Mouse (Mus musculus) heart, adult 2 months (tissue): ENCODE data around the gene Dnajb13.

ENCODE experiments used
- CTCF ChIP-seq: fragments of 200-600 bp; IDR thresholded peaks from 2 replicates; pipeline ENCODE4 v1.8.1; 2022; ENCODE audit warnings: antibody characterized with exemption, mild to moderate bottlenecking, moderate library complexity
- POLR2A ChIP-seq: fragments of 200-500 bp; IDR thresholded peaks from 2 replicates; pipeline ENCODE4 v1.6.1; 2011; ENCODE audit warnings: mild to moderate bottlenecking, low read depth, low read length, control low read depth; ENCODE audit not compliant: insufficient read depth

- TF ChIP-seq CTCF (no peak), POLR2A (no peak)
These were observed 43.9 kb downstream of the Dnajb13 start for GRCm38 (mm10) chr7:100470796-100471406.
